Mouse (Mus musculus) kidney, postnatal 0 days (tissue): ENCODE measurements around the gene Kcnj4. TPM values are rescaled to one million over a fixed set of nuclear protein-coding genes. Genes with fewer than 3 reads are reported as not detected.

Experiments
- ATAC-seq: fragments of 200-750 bp; cut with Nextera tagmentation; replicated peaks from 2 replicates; pipeline ENCODE4 v1.8.0; 2017; ENCODE audit warnings: low read depth, moderate number of reproducible peaks, moderate TSS enrichment, moderate library complexity; ENCODE audit not compliant: low FRiP score
- DNase-seq: peaks from one replicate; pipeline ENCODE4 v3.0.0-alpha.2; 2016; ENCODE audit warnings: low spot score
- H3K27ac ChIP-seq: fragments of 300-500 bp; sonication (generic); 2 replicates; pipeline ENCODE4 v1.5.1; 2014; ENCODE audit warnings: mild to moderate bottlenecking
- H3K27me3 ChIP-seq: fragments of 300-500 bp; sonication (generic); 2 replicates; pipeline ENCODE4 v1.6.1; 2014; ENCODE audit warnings: low read length, mixed read lengths; ENCODE audit not compliant: insufficient read depth
- H3K36me3 ChIP-seq: fragments of 300-500 bp; sonication (generic); 2 replicates; pipeline ENCODE4 v1.6.1; 2014; ENCODE audit warnings: low read length, mixed read lengths; ENCODE audit not compliant: insufficient read depth
- H3K4me1 ChIP-seq: fragments of 300-500 bp; sonication (generic); replicated peaks from 2 replicates; pipeline ENCODE4 v1.6.1; 2014; ENCODE audit warnings: antibody characterized with exemption, low read length, mixed read lengths; ENCODE audit not compliant: insufficient read depth
- H3K4me2 ChIP-seq: fragments of 300-500 bp; sonication (generic); 2 replicates; pipeline ENCODE4 v1.6.1; 2014; ENCODE audit warnings: mild to moderate bottlenecking, low read length, moderate library complexity, mixed read lengths
- H3K4me3 ChIP-seq: fragments of 300-500 bp; sonication (generic); replicated peaks from 2 replicates; pipeline ENCODE4 v1.5.1; 2014; ENCODE audit warnings: low read depth, low read length
- H3K9ac ChIP-seq: fragments of 300-500 bp; sonication (generic); 2 replicates; pipeline ENCODE4 v1.6.1; 2014; ENCODE audit warnings: low read depth, low read length
- H3K9me3 ChIP-seq: fragments of 300-500 bp; sonication (generic); replicated peaks from 2 replicates; pipeline ENCODE4 v1.6.1; 2016; ENCODE audit warnings: low read length, inconsistent platforms, mixed read lengths
- CTCF ChIP-seq: IDR thresholded peaks from 2 replicates; pipeline ENCODE4 v1.5.1; 2016; ENCODE audit warnings: antibody characterized with exemption, low read depth, mild to moderate bottlenecking, moderate library complexity
- WGBS: fragments of 180-500 bp; shearing (Covaris S2); extraction: QIAGEN DNeasy Blood & Tissue Kit; methylation state at CpG from one replicate; pipeline ENCODE4 v1.1.7; 2014; 5-methylcytosine and 5-hydroxymethylcytosine counted together
- polyA plus RNA-seq: library from polyadenylated mRNA; unstranded; fragments of >200 nt; fragmentation: Nextera tagmentation; extraction: Ambion mirVana; gene quantifications from 2 replicates; pipeline ENCODE4 v1.2.1, GENCODE M21; 2015

Kcnj4 gene
- polyA plus RNA-seq, 1 experiment from 2014 or later, result 0.11 TPM

GRCm38 (mm10) chr15:79442257-79442611, 62.8 kb downstream of the Kcnj4 start:
- H3K9me3 ChIP-seq, result no peaks in the 10 kb centered on the region
- WGBS, result 4% methylated on average over 6 of the region's 6 CpGs
- H3K4me1 ChIP-seq, result peaks cover 33% of the 10 kb centered on the region

GRCm38 (mm10) chr15:79441331-79442256, 63.4 kb downstream of the Kcnj4 start:
- Histone ChIP-seq H3K9me3 (no peaks in the 10 kb centered on the region), H3K9ac (peak overlapping the region; percentile 94), H3K27me3 (no peaks in the 10 kb centered on the region), H3K4me2 (peak overlapping the region; percentile 76), H3K4me1 (peaks cover 39% of the 10 kb centered on the region), H3K36me3 (0 out of 2 replicates have a peak, but pooled peaks cover 4% of the 10 kb centered on the region), H3K27ac (peak overlapping the region; percentile 94), H3K4me3 (peak overlapping the region; percentile 88)
- no peak for TF ChIP-seq CTCF
- DNase-seq (peak; percentile 77), ATAC-seq (peak; percentile 54)
- under 1% methylated on average over 90 of the region's 107 CpGs for WGBS

More at GRCm38 (mm10) chr15:79442257-79442611, 62.8 kb downstream of the Kcnj4 start:
- TF ChIP-seq CTCF, result no peak
- peak overlapping the region; percentile 88 for H3K4me3 ChIP-seq
- 0 out of 2 replicates have a peak, but pooled peaks cover 4% of the 10 kb centered on the region for H3K36me3 ChIP-seq
- peak overlapping the region; percentile 94 for H3K27ac ChIP-seq
- ATAC-seq (no peak), DNase-seq (no peak)
- H3K27me3 ChIP-seq, result no peaks in the 10 kb centered on the region
- peak overlapping the region; percentile 94 for H3K9ac ChIP-seq
- H3K4me2 ChIP-seq, result peak overlapping the region; percentile 76

- peak; percentile 37; the same call in 1 of the 2 replicates for ATAC-seq
- Histone ChIP-seq H3K36me3 (0 out of 2 replicates have a peak, but pooled peaks cover 4% of the 10 kb centered on the region), H3K9ac (peak overlapping the region; percentile 94), H3K4me3 (peak overlapping the region; percentile 88), H3K4me1 (peaks cover 47% of the 10 kb centered on the region), H3K4me2 (peak overlapping the region; percentile 76), H3K27me3 (no peaks in the 10 kb centered on the region), H3K27ac (peak overlapping the region; percentile 94), H3K9me3 (no peaks in the 10 kb centered on the region)
- TF ChIP-seq CTCF, result no peak
- no peak for DNase-seq
- WGBS, result 10% methylated on average over 11 of the region's 11 CpGs
These were observed 64.2 kb downstream of the Kcnj4 start for GRCm38 (mm10) chr15:79440651-79441330.

GRCm38 (mm10) chr15:79440223-79440622, 64.8 kb downstream of the Kcnj4 start:
- Histone ChIP-seq H3K4me1 (peaks cover 53% of the 10 kb centered on the region), H3K9me3 (no peaks in the 10 kb centered on the region), H3K36me3 (0 out of 2 replicates have a peak, but pooled peaks cover 7% of the 10 kb centered on the region), H3K27me3 (no peaks in the 10 kb centered on the region), H3K27ac (no peak overlapping the region), H3K9ac (peak overlapping the region; percentile 94), H3K4me2 (peak overlapping the region; percentile 76), H3K4me3 (peak overlapping the region; percentile 88)
- TF ChIP-seq CTCF, result no peak
- 55% methylated on average over 4 of the region's 4 CpGs for WGBS
- DNase-seq (peak; percentile 25), ATAC-seq (no peak)

GRCm38 (mm10) chr15:79439386-79439785, 65.7 kb downstream of the Kcnj4 start:
- no peaks in the 10 kb centered on the region for H3K27me3 ChIP-seq
- H3K9ac ChIP-seq, result 0 out of 2 replicates have a peak overlapping the region, but pooled peaks have one; percentile 37
- ATAC-seq, result no peak
- 76% methylated on average over 4 of the region's 4 CpGs for WGBS
- no peak for TF ChIP-seq CTCF
- no peak for DNase-seq
- peak overlapping the region; percentile 40 for H3K27ac ChIP-seq
- no peak overlapping the region for H3K4me2 ChIP-seq
- no peak overlapping the region; the same call in 1 of the 2 replicates for H3K4me3 ChIP-seq
- no peaks in the 10 kb centered on the region for H3K9me3 ChIP-seq
- peaks cover 11% of the 10 kb centered on the region; the same call in 1 of the 2 replicates for H3K36me3 ChIP-seq
- peaks cover 56% of the 10 kb centered on the region for H3K4me1 ChIP-seq

GRCm38 (mm10) chr15:79438816-79439215, 66.2 kb downstream of the Kcnj4 start:
- peak overlapping the region; percentile 23 for H3K4me2 ChIP-seq
- peaks cover 15% of the 10 kb centered on the region; the same call in 1 of the 2 replicates for H3K36me3 ChIP-seq
- peak overlapping the region; percentile 37; the same call in 1 of the 2 replicates for H3K9ac ChIP-seq
- H3K4me1 ChIP-seq, result peaks cover 56% of the 10 kb centered on the region
- no peaks in the 10 kb centered on the region for H3K27me3 ChIP-seq
- H3K27ac ChIP-seq, result peak overlapping the region; percentile 40
- no peak for ATAC-seq
- DNase-seq, result no peak
- WGBS, result 45% methylated on average over 8 of the region's 8 CpGs
- TF ChIP-seq CTCF, result no peak
- no peaks in the 10 kb centered on the region for H3K9me3 ChIP-seq
- no peak overlapping the region for H3K4me3 ChIP-seq
